Mouse (Mus musculus) thymus, adult 2 months (tissue): Measurements from ENCODE around the gene Piwil1. TPM values are rescaled to one million over a fixed set of nuclear protein-coding genes. Genes with fewer than 3 reads are reported as not detected.

Source experiments
- DNase-seq: peaks from one replicate; pipeline ENCODE4 v3.0.0; 2021
- H3K27ac ChIP-seq: fragments of 200-500 bp; 2 replicates; pipeline ENCODE4 v1.5.1; 2012; ENCODE audit warnings: low read length, control low read depth; ENCODE audit not compliant: control insufficient read depth, insufficient read depth
- H3K27me3 ChIP-seq: fragments of 200-500 bp; 2 replicates; pipeline ENCODE4 v1.6.1; 2012; ENCODE audit warnings: mild to moderate bottlenecking, low read length, moderate library complexity, mixed read lengths; ENCODE audit not compliant: control insufficient read depth, insufficient read depth
- H3K36me3 ChIP-seq: fragments of 200-500 bp; 2 replicates; pipeline ENCODE4 v1.6.1; 2012; ENCODE audit warnings: mild to moderate bottlenecking, low read length, moderate library complexity; ENCODE audit not compliant: control insufficient read depth, insufficient read depth
- H3K4me1 ChIP-seq: fragments of 200-500 bp; replicated peaks from 2 replicates; pipeline ENCODE4 v1.6.1; 2012; ENCODE audit warnings: low read length; ENCODE audit not compliant: control insufficient read depth, insufficient read depth
- H3K4me3 ChIP-seq: fragments of 200-500 bp; 2 replicates; pipeline ENCODE4 v1.5.1; 2012; ENCODE audit warnings: mild to moderate bottlenecking, low read length, control low read depth, moderate library complexity; ENCODE audit not compliant: control insufficient read depth, insufficient read depth
- CTCF ChIP-seq: fragments of 200-500 bp; IDR thresholded peaks from 2 replicates; pipeline ENCODE4 v1.5.1; 2012; ENCODE audit warnings: mild to moderate bottlenecking, control low read depth, low read length, moderate library complexity, borderline replicate concordance; ENCODE audit not compliant: control insufficient read depth, poor library complexity, insufficient read depth; ENCODE audit errors: extremely low read depth
- POLR2A ChIP-seq: fragments of 200-500 bp; IDR thresholded peaks from 2 replicates; pipeline ENCODE4 v1.6.1; 2012; ENCODE audit warnings: mild to moderate bottlenecking, low read length, control low read depth, moderate library complexity; ENCODE audit not compliant: control insufficient read depth, poor library complexity, insufficient read depth; ENCODE audit errors: extremely low read depth
- WGBS: fragments of 180-500 bp; shearing (Covaris S2); methylation state at CpG from one replicate; pipeline ENCODE4 v1.1.7; 2018; 5-methylcytosine and 5-hydroxymethylcytosine counted together
- polyA plus RNA-seq: library from polyadenylated mRNA; depleted of rRNA; stranded (reverse); fragments of >200 nt; gene quantifications from 2 replicates; pipeline ENCODE4 v1.2.3, GENCODE M21; 2012

Piwil1 gene
- polyA plus RNA-seq, 1 experiment: 0.08 TPM

- H3K4me1 ChIP-seq: no peaks in the 10 kb centered on the region
- H3K4me3 ChIP-seq: no peak overlapping the region
- no peak for DNase-seq
- H3K27ac ChIP-seq: no peak overlapping the region
- H3K36me3 ChIP-seq: no peaks in the 10 kb centered on the region
- H3K27me3 ChIP-seq: no peaks in the 10 kb centered on the region; the same call in 1 of the 2 replicates
- TF ChIP-seq POLR2A: no peak
- TF ChIP-seq CTCF: no peak
- 81% methylated on average over 7 of the region's 7 CpGs for WGBS
These were observed 35.0 kb upstream of the Piwil1 start for GRCm38 (mm10) chr5:128667303-128667702.

GRCm38 (mm10) chr5:128674124-128674523 is 28.2 kb upstream of the Piwil1 start:
- no peak for DNase-seq
- Histone ChIP-seq H3K27me3 (no peaks in the 10 kb centered on the region; the same call in 1 of the 2 replicates), H3K27ac (no peak overlapping the region), H3K4me3 (no peak overlapping the region), H3K4me1 (no peaks in the 10 kb centered on the region), H3K36me3 (no peaks in the 10 kb centered on the region)
- 81% methylated on average over 9 of the region's 9 CpGs for WGBS
- no peak for TF ChIP-seq POLR2A
- TF ChIP-seq CTCF: no peak

GRCm38 (mm10) chr5:128677373-128677772 is 25.0 kb upstream of the Piwil1 start:
- Histone ChIP-seq H3K4me3 (no peak overlapping the region), H3K36me3 (no peaks in the 10 kb centered on the region), H3K27ac (no peak overlapping the region), H3K4me1 (no peaks in the 10 kb centered on the region), H3K27me3 (no peaks in the 10 kb centered on the region)
- 88% methylated on average over 4 of the region's 4 CpGs for WGBS
- TF ChIP-seq CTCF (no peak), POLR2A (no peak)
- DNase-seq: no peak

DNA sequence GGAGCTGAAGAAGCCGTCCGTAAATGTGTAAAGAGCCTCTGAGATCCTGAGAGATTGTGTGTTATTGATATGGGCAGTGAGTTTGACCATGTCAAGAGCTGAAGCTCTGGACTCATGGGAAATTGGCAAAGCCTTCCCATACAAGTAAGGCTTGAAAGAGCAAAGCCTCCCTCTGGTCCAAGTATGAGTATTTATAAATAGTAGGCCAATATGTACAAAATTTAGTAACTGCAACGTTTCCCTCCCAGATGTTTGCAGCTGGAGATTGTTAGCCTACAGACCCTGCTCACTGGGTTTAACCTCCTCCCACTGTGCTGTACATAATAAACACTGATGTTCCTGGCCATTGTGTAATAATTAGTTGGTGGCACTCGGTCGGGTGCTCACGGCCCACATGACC is 24.5 kb upstream of the Piwil1 start:
- no peak for DNase-seq
- TF ChIP-seq CTCF (no peak), POLR2A (no peak)
- H3K27ac ChIP-seq: no peak overlapping the region
- 93% methylated on average over 6 of the region's 6 CpGs for WGBS
- no peaks in the 10 kb centered on the region for H3K36me3 ChIP-seq
- H3K27me3 ChIP-seq: no peaks in the 10 kb centered on the region
- H3K4me1 ChIP-seq: no peaks in the 10 kb centered on the region
- no peak overlapping the region for H3K4me3 ChIP-seq

- no peak for DNase-seq
- Histone ChIP-seq H3K4me1 (no peaks in the 10 kb centered on the region), H3K36me3 (no peaks in the 10 kb centered on the region), H3K4me3 (no peak overlapping the region), H3K27ac (no peak overlapping the region), H3K27me3 (no peaks in the 10 kb centered on the region)
- 46% methylated on average over 5 of the region's 5 CpGs for WGBS
- no peak for TF ChIP-seq POLR2A
- TF ChIP-seq CTCF: no peak
These were observed 20.9 kb upstream of the Piwil1 start for GRCm38 (mm10) chr5:128681456-128681855.

DNA sequence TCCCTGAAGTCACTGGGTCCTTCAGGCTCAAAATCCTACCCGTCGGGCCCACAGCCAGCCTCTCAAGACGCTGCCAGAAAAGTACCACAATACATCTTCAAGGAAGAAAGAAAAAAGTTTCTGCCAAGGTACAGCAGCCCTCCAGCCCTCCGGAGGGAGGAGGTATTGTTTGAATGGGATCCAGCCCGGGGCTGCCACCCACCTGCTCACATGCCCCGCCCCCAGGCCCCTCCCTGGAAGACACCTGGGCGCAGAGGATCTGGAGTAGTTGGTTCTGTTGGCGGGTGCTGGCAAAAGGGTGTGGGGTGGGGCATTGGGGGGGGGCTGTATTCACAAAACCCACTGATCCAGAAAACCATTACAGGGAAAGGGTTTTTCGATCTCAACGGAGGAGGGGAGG is 18.1 kb upstream of the Piwil1 start:
- no peaks in the 10 kb centered on the region for H3K4me1 ChIP-seq
- WGBS: 33% methylated on average over 10 of the region's 10 CpGs
- H3K27me3 ChIP-seq: no peaks in the 10 kb centered on the region
- H3K36me3 ChIP-seq: no peaks in the 10 kb centered on the region
- no peak overlapping the region for H3K4me3 ChIP-seq
- no peak overlapping the region for H3K27ac ChIP-seq
- DNase-seq: no peak
- TF ChIP-seq POLR2A (no peak), CTCF (no peak)

DNA sequence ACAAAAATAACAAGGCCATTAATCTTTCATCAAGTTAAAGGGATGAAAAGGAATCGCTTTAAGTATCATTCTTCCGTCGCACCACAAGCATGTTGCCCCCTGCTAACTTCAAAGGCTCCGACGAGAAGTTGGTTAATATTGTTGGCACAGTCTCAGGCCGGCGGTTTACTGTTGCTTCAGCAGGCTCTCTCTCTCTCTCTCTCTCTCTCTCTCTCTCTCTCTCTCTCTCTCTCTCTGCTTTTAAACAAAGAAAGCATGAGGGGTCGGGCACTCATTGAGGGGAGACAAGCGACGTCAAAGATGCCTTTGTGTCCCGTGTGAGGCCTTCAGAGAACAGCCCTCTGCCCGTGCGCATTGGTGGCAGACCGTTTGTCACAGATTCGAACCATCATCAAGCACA is 17.7 kb upstream of the Piwil1 start:
- 46% methylated on average over 15 of the region's 15 CpGs for WGBS
- Histone ChIP-seq H3K27me3 (no peaks in the 10 kb centered on the region), H3K36me3 (no peaks in the 10 kb centered on the region), H3K4me3 (no peak overlapping the region), H3K4me1 (no peaks in the 10 kb centered on the region), H3K27ac (no peak overlapping the region)
- TF ChIP-seq CTCF (no peak), POLR2A (no peak)
- no peak for DNase-seq
